Mouse (Mus musculus): ENCODE results near the gene Srd5a1.

DNA sequence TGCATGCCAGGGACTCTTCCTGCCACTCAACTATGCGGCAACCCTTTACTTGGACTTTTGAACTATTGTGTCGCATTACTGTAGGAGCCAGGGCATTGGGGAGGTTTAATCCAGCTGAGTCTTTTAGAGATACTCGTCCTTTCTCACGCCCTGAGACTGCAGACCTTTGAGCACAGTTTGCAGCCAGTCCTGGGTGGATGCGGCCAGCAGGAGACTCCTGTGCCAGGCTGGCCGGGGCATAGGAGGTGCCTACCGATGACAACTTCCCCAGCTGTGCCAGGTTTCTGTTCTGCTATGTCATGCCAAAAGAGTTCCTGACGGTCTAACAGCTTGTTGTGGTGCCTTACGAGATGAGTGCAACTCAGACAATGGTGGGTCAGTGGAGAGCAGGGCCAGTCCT, 42.0 kb downstream of the Srd5a1 start:
- TF ChIP-seq CTCF (IDR thresholded peaks at IDR 0.05; ENCODE audit: borderline replicate concordance, insufficient read depth, low read length) = no peak
- TF ChIP-seq POLR2A (IDR thresholded peaks at IDR 0.05; ENCODE audit: low read depth, low read length) = no peak
